Mouse (Mus musculus) kidney, embryonic 14.5 days (tissue): Measurements from ENCODE around the gene Abcb6. TPM values are rescaled to one million over a fixed set of nuclear protein-coding genes. Genes with fewer than 3 reads are reported as not detected.

Experiments used
- ATAC-seq: fragments of 200-750 bp; cut with Nextera tagmentation; 2 replicates; pipeline ENCODE4 v1.8.0; 2017; ENCODE audit warnings: moderate number of reproducible peaks, mild to moderate bottlenecking, moderate TSS enrichment, moderate library complexity; ENCODE audit not compliant: low FRiP score, low TSS enrichment
- H3K27ac ChIP-seq: fragments of 300-500 bp; sonication (generic); 2 replicates; pipeline ENCODE4 v1.5.1; 2014; ENCODE audit warnings: low read depth, mild to moderate bottlenecking, low read length, moderate library complexity, mixed read lengths
- H3K27me3 ChIP-seq: fragments of 300-500 bp; sonication (generic); 2 replicates; pipeline ENCODE4 v1.6.1; 2014; ENCODE audit warnings: mild to moderate bottlenecking, low read length; ENCODE audit not compliant: control insufficient read depth, insufficient read depth
- H3K36me3 ChIP-seq: fragments of 300-500 bp; sonication (generic); 2 replicates; pipeline ENCODE4 v1.6.1; 2014; ENCODE audit warnings: low read length, mixed read lengths; ENCODE audit not compliant: control insufficient read depth, insufficient read depth
- H3K4me1 ChIP-seq: fragments of 300-500 bp; sonication (generic); 2 replicates; pipeline ENCODE4 v1.6.1; 2014; ENCODE audit warnings: low read length, mixed read lengths; ENCODE audit not compliant: control insufficient read depth, insufficient read depth
- H3K4me2 ChIP-seq: fragments of 300-500 bp; sonication (generic); replicated peaks from 2 replicates; pipeline ENCODE4 v1.6.1; 2014; ENCODE audit warnings: low read depth, mild to moderate bottlenecking, low read length
- H3K4me3 ChIP-seq: fragments of 300-500 bp; sonication (generic); 2 replicates; pipeline ENCODE4 v1.5.1; 2014; ENCODE audit warnings: mild to moderate bottlenecking, low read length
- H3K9ac ChIP-seq: fragments of 300-500 bp; sonication (generic); 2 replicates; pipeline ENCODE4 v1.6.1; 2014; ENCODE audit warnings: low read depth, mild to moderate bottlenecking, low read length, moderate library complexity
- H3K9me3 ChIP-seq: fragments of 300-500 bp; sonication (generic); 2 replicates; pipeline ENCODE4 v1.6.1; 2016; ENCODE audit warnings: low read length; ENCODE audit not compliant: control insufficient read depth
- WGBS: fragments of 180-500 bp; shearing (Covaris S2); extraction: QIAGEN DNeasy Blood & Tissue Kit; methylation state at CpG from one replicate; pipeline ENCODE4 v1.1.7; 2014; 5-methylcytosine and 5-hydroxymethylcytosine counted together
- polyA plus RNA-seq: library from polyadenylated mRNA; unstranded; fragments of >200 nt; fragmentation: Nextera tagmentation; extraction: Ambion mirVana; gene quantifications from 2 replicates; pipeline ENCODE4 v1.2.1, GENCODE M21; 2014

The Abcb6 gene
- polyA plus RNA-seq, 1 experiment from 2014 or later: 23.8 TPM

GRCm38 (mm10) chr1:75168093-75168471 is 12.1 kb downstream of the Abcb6 start:
- ATAC-seq: peak; percentile 14
- H3K9ac ChIP-seq: peak overlapping the region; percentile 68; the same call in 1 of the 2 replicates
- H3K27ac ChIP-seq: peak overlapping the region; percentile 70; the same call in 1 of the 2 replicates
- no peaks in the 10 kb centered on the region for H3K9me3 ChIP-seq
- WGBS: 9% methylated on average over 7 of the region's 7 CpGs
- no peaks in the 10 kb centered on the region for H3K27me3 ChIP-seq
- H3K36me3 ChIP-seq: peaks cover 27% of the 10 kb centered on the region
- peak overlapping the region; percentile 48 for H3K4me2 ChIP-seq
- peaks cover 5% of the 10 kb centered on the region for H3K4me1 ChIP-seq
- peak overlapping the region; percentile 68 for H3K4me3 ChIP-seq

GRCm38 (mm10) chr1:75160256-75160617 is 20.0 kb downstream of the Abcb6 start:
- peaks cover 3% of the 10 kb centered on the region; the same call in 1 of the 2 replicates for H3K27me3 ChIP-seq
- H3K4me3 ChIP-seq: no peak overlapping the region
- no peak overlapping the region for H3K27ac ChIP-seq
- no peak overlapping the region for H3K4me2 ChIP-seq
- no peaks in the 10 kb centered on the region for H3K36me3 ChIP-seq
- no peak overlapping the region for H3K9ac ChIP-seq
- H3K4me1 ChIP-seq: no peaks in the 10 kb centered on the region
- ATAC-seq: no peak
- H3K9me3 ChIP-seq: no peaks in the 10 kb centered on the region
- WGBS: 85% methylated on average over 4 of the region's 4 CpGs

GRCm38 (mm10) chr1:75159540-75160255 is 20.5 kb downstream of the Abcb6 start:
- 78% methylated on average over 5 of the region's 5 CpGs for WGBS
- Histone ChIP-seq H3K27me3 (peaks cover 3% of the 10 kb centered on the region; the same call in 1 of the 2 replicates), H3K4me3 (no peak overlapping the region), H3K27ac (no peak overlapping the region), H3K9ac (no peak overlapping the region), H3K4me1 (no peaks in the 10 kb centered on the region), H3K36me3 (no peaks in the 10 kb centered on the region), H3K9me3 (no peaks in the 10 kb centered on the region), H3K4me2 (no peak overlapping the region)
- ATAC-seq: no peak

GRCm38 (mm10) chr1:75158990-75159389 is 21.2 kb downstream of the Abcb6 start:
- no peaks in the 10 kb centered on the region for H3K36me3 ChIP-seq
- no peaks in the 10 kb centered on the region for H3K4me1 ChIP-seq
- peaks cover 3% of the 10 kb centered on the region; the same call in 1 of the 2 replicates for H3K27me3 ChIP-seq
- no peak overlapping the region for H3K4me3 ChIP-seq
- ATAC-seq: no peak
- no peak overlapping the region for H3K4me2 ChIP-seq
- no peak overlapping the region for H3K9ac ChIP-seq
- no peak overlapping the region for H3K27ac ChIP-seq
- H3K9me3 ChIP-seq: no peaks in the 10 kb centered on the region

- H3K4me3 ChIP-seq: no peak overlapping the region
Measured at GRCm38 (mm10) chr1:75155837-75156236, 24.4 kb downstream of the Abcb6 start.

GRCm38 (mm10) chr1:75148727-75149126 is 31.5 kb downstream of the Abcb6 start:
- Histone ChIP-seq H3K27ac (no peak overlapping the region), H3K27me3 (no peaks in the 10 kb centered on the region), H3K4me3 (no peak overlapping the region), H3K9ac (no peak overlapping the region), H3K4me1 (peaks cover 4% of the 10 kb centered on the region; the same call in 1 of the 2 replicates), H3K4me2 (no peak overlapping the region), H3K9me3 (no peaks in the 10 kb centered on the region), H3K36me3 (peaks cover 46% of the 10 kb centered on the region)
- WGBS: 89% methylated on average over 4 of the region's 4 CpGs
- ATAC-seq: no peak

More at GRCm38 (mm10) chr1:75155837-75156236, 24.4 kb downstream of the Abcb6 start:
- Histone ChIP-seq H3K27ac (no peak overlapping the region), H3K9me3 (no peaks in the 10 kb centered on the region), H3K27me3 (peaks cover 3% of the 10 kb centered on the region; the same call in 1 of the 2 replicates), H3K9ac (no peak overlapping the region), H3K4me1 (no peaks in the 10 kb centered on the region), H3K36me3 (no peaks in the 10 kb centered on the region), H3K4me2 (no peak overlapping the region)
- 69% methylated on average over 3 of the region's 3 CpGs for WGBS
- ATAC-seq: no peak

GRCm38 (mm10) chr1:75147411-75148135 is 32.6 kb downstream of the Abcb6 start:
- no peak overlapping the region for H3K4me2 ChIP-seq
- peaks cover 10% of the 10 kb centered on the region; the same call in 1 of the 2 replicates for H3K4me1 ChIP-seq
- 90% methylated on average over 7 of the region's 7 CpGs for WGBS
- no peak overlapping the region for H3K9ac ChIP-seq
- H3K9me3 ChIP-seq: no peaks in the 10 kb centered on the region
- H3K4me3 ChIP-seq: no peak overlapping the region
- no peaks in the 10 kb centered on the region for H3K27me3 ChIP-seq
- no peak overlapping the region for H3K27ac ChIP-seq
- H3K36me3 ChIP-seq: peaks cover 46% of the 10 kb centered on the region
- ATAC-seq: no peak

- H3K4me1 ChIP-seq: peaks cover 15% of the 10 kb centered on the region
- H3K4me2 ChIP-seq: no peak overlapping the region
- no peaks in the 10 kb centered on the region for H3K27me3 ChIP-seq
- no peak overlapping the region for H3K4me3 ChIP-seq
- WGBS: 93% methylated on average over 3 of the region's 3 CpGs
- H3K9me3 ChIP-seq: no peaks in the 10 kb centered on the region
- peaks cover 46% of the 10 kb centered on the region for H3K36me3 ChIP-seq
- no peak overlapping the region for H3K27ac ChIP-seq
- H3K9ac ChIP-seq: no peak overlapping the region
- ATAC-seq: no peak
Measured at GRCm38 (mm10) chr1:75145589-75145988, 34.6 kb downstream of the Abcb6 start.
